Mouse (Mus musculus) ES-E14 (cell line): ENCODE measurements around the gene Egfl8.

ENCODE experiments used
- CHD2 ChIP-seq: IDR thresholded peaks from 2 replicates; pipeline ENCODE4 v1.6.1; 2014; ENCODE audit warnings: mild to moderate bottlenecking, low read depth, low read length, inconsistent platforms
- MAFK ChIP-seq: IDR thresholded peaks from 2 replicates; pipeline ENCODE4 v1.6.1; 2014; ENCODE audit warnings: mild to moderate bottlenecking, low read depth, low read length, inconsistent platforms; ENCODE audit not compliant: insufficient read depth
- ZC3H11A ChIP-seq: IDR thresholded peaks from 2 replicates; pipeline ENCODE4 v1.6.1; 2012; ENCODE audit warnings: low read depth, mild to moderate bottlenecking, inconsistent platforms, low read length, borderline replicate concordance
- ZNF384 ChIP-seq: IDR thresholded peaks from 2 replicates; pipeline ENCODE4 v1.6.1; 2012; ENCODE audit warnings: low read depth, low read length, inconsistent platforms

DNA sequence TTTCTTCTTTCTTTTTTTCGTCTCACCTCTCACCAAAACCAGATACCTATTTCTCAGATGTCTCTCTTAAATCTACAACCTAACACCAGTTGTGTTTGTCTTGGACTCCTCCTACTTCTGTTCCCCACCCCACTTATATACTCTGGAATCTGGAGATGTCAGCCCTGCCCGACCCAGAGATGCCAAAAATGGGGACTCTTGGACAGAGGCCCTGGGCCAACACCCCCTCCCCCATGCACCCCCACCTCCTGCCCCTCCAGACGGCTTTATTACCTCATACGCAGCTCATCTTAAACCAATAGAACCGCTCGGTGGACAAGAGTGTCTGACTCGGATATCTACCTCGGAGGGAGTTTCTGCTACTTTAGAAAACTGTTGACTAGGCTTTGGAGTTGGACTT, 19.7 kb downstream of the Egfl8 start:
- TF ChIP-seq ZNF384 (no peak), ZC3H11A (no peak), MAFK (no peak), CHD2 (no peak)
